Mouse (Mus musculus) liver, postnatal 0 days (tissue): ENCODE measurements at regions not wholly inside any gene's neighbourhood (a gene's known extent, or its start where the extent isn't known, plus 50 kb on each side); places are given as distances from the start of the nearest gene placed in this dataset.
A peak's percentile ranks its signal among the peaks of the same experiment; 100 is the strongest.

Experiments used
- ATAC-seq: fragments of 200-750 bp; cut with Nextera tagmentation; 2 replicates; pipeline ENCODE4 v1.8.0; 2017; ENCODE audit warnings: mild to moderate bottlenecking, moderate library complexity
- DNase-seq: peaks from one replicate; pipeline ENCODE4 v3.0.0-alpha.2; 2016
- H3K27ac ChIP-seq: fragments of 300-500 bp; sonication (generic); 2 replicates; pipeline ENCODE4 v1.5.1; 2014; ENCODE audit warnings: antibody characterized with exemption, moderate library complexity, mild to moderate bottlenecking, low read depth
- H3K27me3 ChIP-seq: fragments of 300-500 bp; sonication (generic); 2 replicates; pipeline ENCODE4 v1.6.1; 2014; ENCODE audit warnings: low read length, control low read depth, mixed read lengths; ENCODE audit not compliant: insufficient read depth
- H3K36me3 ChIP-seq: fragments of 300-500 bp; sonication (generic); replicated peaks from 2 replicates; pipeline ENCODE4 v1.6.1; 2014; ENCODE audit warnings: mild to moderate bottlenecking, control low read depth, low read length, moderate library complexity, mixed read lengths; ENCODE audit not compliant: insufficient read depth
- H3K4me1 ChIP-seq: fragments of 300-500 bp; sonication (generic); 2 replicates; pipeline ENCODE4 v1.6.1; 2014; ENCODE audit warnings: antibody characterized with exemption, mild to moderate bottlenecking, control low read depth; ENCODE audit not compliant: insufficient read depth
- H3K4me2 ChIP-seq: fragments of 300-500 bp; sonication (generic); 2 replicates; pipeline ENCODE4 v1.6.1; 2014; ENCODE audit warnings: low read depth, mild to moderate bottlenecking, low read length, moderate library complexity, mixed read lengths
- H3K4me3 ChIP-seq: fragments of 300-500 bp; sonication (generic); 2 replicates; pipeline ENCODE4 v1.5.1; 2014; ENCODE audit warnings: low read depth, low read length
- H3K9ac ChIP-seq: fragments of 300-500 bp; sonication (generic); replicated peaks from 2 replicates; pipeline ENCODE4 v1.6.1; 2014; ENCODE audit warnings: mild to moderate bottlenecking, moderate library complexity
- H3K9me3 ChIP-seq: fragments of 300-500 bp; sonication (generic); 2 replicates; pipeline ENCODE4 v1.6.1; 2016; ENCODE audit warnings: mild to moderate bottlenecking, control low read depth, low read length, mixed read lengths
- CTCF ChIP-seq: sonication (generic); IDR thresholded peaks from 2 replicates; pipeline ENCODE4 v1.5.1; 2016; ENCODE audit warnings: antibody characterized with exemption, low read depth
- EP300 ChIP-seq: IDR thresholded peaks from 2 replicates; pipeline ENCODE4 v1.6.1; 2016; ENCODE audit warnings: antibody characterized with exemption, low read depth, mild to moderate bottlenecking
- WGBS: fragments of 180-500 bp; shearing (Covaris S2); extraction: QIAGEN DNeasy Blood & Tissue Kit; methylation state at CpG from one replicate; pipeline ENCODE4 v1.1.7; 2014; ENCODE audit not compliant: insufficient replicate concordance; 5-methylcytosine and 5-hydroxymethylcytosine counted together

DNA sequence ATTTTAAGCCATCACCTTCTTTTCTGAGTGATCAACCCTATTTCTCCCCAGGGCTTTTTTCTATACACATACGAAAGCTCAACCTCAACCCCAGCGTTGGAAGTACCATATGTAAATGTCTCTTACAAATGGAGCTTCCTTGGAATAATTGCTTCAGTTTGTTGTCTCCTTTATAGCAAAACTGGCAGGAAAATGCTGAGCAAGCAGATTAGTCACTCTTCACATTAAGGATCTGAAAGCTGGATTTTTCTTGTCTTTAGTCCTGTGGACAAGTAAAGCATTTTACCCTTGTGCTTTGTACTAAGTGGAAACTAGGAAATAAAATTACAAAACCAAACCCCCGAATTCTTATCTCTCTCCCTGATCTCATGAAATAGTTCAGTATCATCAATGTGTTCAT is 145.8 kb downstream of the Etaa1 start:
- no peak overlapping the region for H3K9ac ChIP-seq

DNA sequence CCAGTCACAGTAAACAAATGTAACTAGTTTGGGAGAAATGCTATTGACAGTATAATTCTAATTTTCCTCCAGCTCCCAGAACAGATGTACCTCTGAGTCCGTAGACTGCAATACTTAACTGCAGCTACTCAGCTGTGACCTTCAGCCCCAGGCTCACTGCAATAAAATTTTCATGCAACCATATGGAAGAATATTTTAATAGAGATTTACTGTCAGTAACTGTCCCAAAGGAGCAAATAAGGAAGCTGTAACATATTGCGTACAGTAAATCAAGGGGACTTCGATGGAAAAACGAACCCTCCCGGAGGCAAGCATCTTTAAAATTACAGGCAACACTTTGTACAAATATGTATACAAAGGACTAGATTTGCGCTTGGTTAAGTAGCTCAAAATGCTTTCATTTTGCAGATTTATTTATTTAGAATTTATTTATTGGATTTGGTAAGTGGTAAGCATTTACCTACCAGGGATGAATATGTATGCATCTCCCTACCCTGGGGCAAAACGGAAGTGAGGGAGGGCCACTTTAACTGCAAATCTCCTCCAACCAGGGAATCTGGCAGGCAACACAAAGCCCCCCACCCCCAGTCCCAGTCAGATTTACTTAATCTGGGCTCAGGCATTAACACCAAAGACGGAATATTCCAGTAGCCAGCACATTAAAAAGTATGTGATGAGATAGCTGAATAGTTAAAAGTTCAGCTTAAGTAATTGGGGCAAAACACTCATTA is 141.7 kb downstream of the Etaa1 start:
- Histone ChIP-seq H3K4me2 (no peak overlapping the region), H3K36me3 (no peaks in the 10 kb centered on the region), H3K27me3 (no peaks in the 10 kb centered on the region), H3K4me3 (no peak overlapping the region), H3K27ac (no peak overlapping the region), H3K4me1 (no peaks in the 10 kb centered on the region), H3K9ac (no peak overlapping the region), H3K9me3 (no peaks in the 10 kb centered on the region)
- TF ChIP-seq CTCF, result no peak
- no peak for TF ChIP-seq EP300
- no peak for DNase-seq
- WGBS, result 74% methylated on average over 8 of the region's 8 CpGs
- ATAC-seq, result no peak

More for the DNA sequence above, 145.8 kb downstream of the Etaa1 start:
- H3K4me1 ChIP-seq, result no peaks in the 10 kb centered on the region
- 75% methylated on average over 3 of the region's 3 CpGs for WGBS
- no peaks in the 10 kb centered on the region for H3K9me3 ChIP-seq
- H3K27ac ChIP-seq, result no peak overlapping the region
- no peak overlapping the region for H3K4me2 ChIP-seq
- no peak for DNase-seq
- H3K27me3 ChIP-seq, result no peaks in the 10 kb centered on the region
- ATAC-seq, result no peak
- no peak overlapping the region for H3K4me3 ChIP-seq
- TF ChIP-seq CTCF (no peak), EP300 (no peak)
- H3K36me3 ChIP-seq, result no peaks in the 10 kb centered on the region

DNA sequence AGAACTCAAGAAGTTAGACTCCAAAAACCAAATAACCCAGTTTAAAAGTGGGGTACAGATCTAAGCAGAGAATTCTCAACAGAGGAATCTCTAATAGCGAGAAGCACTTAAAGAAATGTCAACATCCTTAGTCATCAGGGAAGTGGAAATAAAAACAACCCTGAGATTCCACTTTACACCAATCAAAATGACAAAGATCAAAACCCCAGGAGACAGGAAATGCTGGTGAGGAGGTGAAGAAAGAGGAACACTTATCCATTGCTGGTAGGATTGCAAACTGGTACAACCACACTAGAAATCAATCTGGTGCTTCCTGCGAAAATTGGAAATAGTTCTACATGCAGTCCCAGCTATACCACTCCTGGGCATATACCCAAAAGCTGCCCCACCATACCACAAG is 111.0 kb downstream of the Etaa1 start:
- DNase-seq (no peak), ATAC-seq (no peak)
- Histone ChIP-seq H3K9ac (no peak overlapping the region), H3K27ac (no peak overlapping the region), H3K4me1 (no peaks in the 10 kb centered on the region), H3K36me3 (no peaks in the 10 kb centered on the region), H3K9me3 (no peaks in the 10 kb centered on the region), H3K4me3 (no peak overlapping the region), H3K27me3 (no peaks in the 10 kb centered on the region), H3K4me2 (no peak overlapping the region)
- 46% methylated on average over 2 of the region's 2 CpGs for WGBS
- TF ChIP-seq CTCF (no peak), EP300 (no peak)

DNA sequence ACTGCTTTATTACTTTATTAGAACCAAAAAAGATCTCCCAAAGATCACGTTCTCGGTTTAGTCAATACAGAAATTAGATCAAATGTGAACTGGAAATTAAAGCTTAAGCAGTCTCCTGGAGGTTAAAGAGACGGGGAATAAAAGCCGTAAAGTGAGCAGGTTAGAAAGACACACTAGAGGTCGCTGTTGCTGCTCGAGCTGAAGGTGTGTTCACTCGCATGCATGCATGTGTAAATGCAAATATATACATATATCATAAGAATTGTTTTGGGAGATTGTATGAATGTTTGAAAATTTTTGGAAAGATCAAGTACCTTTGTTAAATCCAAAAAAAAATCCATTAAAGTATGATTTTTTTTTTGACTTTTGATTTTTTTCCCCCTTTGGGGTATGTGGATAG is 101.3 kb downstream of the Etaa1 start:
- DNase-seq (no peak), ATAC-seq (no peak)
- H3K27me3 ChIP-seq, result no peaks in the 10 kb centered on the region
- H3K4me2 ChIP-seq, result no peak overlapping the region
- WGBS, result 33% methylated on average over 7 of the region's 7 CpGs
- H3K27ac ChIP-seq, result no peak overlapping the region
- no peak overlapping the region for H3K4me3 ChIP-seq
- H3K9ac ChIP-seq, result no peak overlapping the region
- no peaks in the 10 kb centered on the region for H3K36me3 ChIP-seq
- peak; percentile 58 for TF ChIP-seq CTCF
- TF ChIP-seq EP300, result no peak
- no peaks in the 10 kb centered on the region for H3K9me3 ChIP-seq
- no peaks in the 10 kb centered on the region for H3K4me1 ChIP-seq

DNA sequence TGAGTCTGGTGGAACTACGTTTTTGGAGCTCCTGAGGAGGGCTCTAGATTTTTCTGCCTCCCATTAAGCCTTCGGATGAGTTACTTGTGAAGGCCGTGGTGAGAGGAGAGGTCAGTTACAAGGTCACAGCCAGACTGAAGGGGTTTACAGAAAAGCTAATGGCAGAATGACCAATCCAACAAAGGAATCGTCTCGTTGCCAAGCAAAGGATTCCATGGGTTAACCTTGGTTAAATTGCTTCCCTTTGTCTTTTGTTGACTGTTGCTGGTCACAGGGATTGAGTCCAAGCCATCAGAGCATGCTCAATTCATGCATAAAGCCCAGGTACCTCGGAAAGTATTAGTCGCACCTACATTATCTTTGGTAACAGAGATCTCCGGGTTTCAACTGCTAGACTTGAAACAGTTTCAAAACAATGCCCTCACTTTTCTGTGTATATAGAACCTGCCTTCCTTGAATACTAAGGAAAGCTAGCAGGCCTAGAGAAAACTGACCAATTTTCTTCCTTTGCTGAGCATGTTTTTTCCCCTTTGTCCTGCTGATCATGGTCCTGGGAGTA is 100.3 kb downstream of the Etaa1 start:
- Histone ChIP-seq H3K27me3 (no peaks in the 10 kb centered on the region), H3K4me2 (no peak overlapping the region), H3K9me3 (no peaks in the 10 kb centered on the region), H3K4me1 (no peaks in the 10 kb centered on the region), H3K9ac (no peak overlapping the region), H3K36me3 (no peaks in the 10 kb centered on the region), H3K27ac (no peak overlapping the region), H3K4me3 (no peak overlapping the region)
- 77% methylated on average over 8 of the region's 8 CpGs for WGBS
- DNase-seq, result no peak
- no peak for TF ChIP-seq CTCF
- TF ChIP-seq EP300, result no peak
- ATAC-seq, result no peak

DNA sequence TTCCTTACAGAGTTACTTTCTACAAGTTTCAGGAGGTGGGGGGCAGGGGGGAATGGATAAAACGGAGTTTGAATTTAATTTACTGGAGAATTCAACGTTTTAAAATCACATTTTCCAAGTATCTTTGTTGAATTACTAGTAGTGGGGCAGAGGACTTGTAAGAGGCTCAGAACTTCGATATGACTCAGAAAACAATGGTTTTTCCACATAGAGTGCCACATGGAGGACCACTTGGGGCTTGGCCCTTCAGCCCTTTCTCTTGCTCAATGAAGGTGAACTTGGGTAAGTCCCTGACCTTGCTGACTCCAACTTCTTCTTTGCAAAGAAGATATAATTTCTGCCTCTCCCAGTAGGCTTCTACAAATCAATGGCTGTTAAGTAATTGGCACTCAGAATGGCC is 99.8 kb downstream of the Etaa1 start:
- Histone ChIP-seq H3K36me3 (no peaks in the 10 kb centered on the region), H3K4me3 (no peak overlapping the region), H3K27ac (no peak overlapping the region), H3K4me2 (no peak overlapping the region), H3K9ac (no peak overlapping the region), H3K27me3 (no peaks in the 10 kb centered on the region), H3K4me1 (no peaks in the 10 kb centered on the region), H3K9me3 (no peaks in the 10 kb centered on the region)
- DNase-seq, result no peak
- TF ChIP-seq EP300 (no peak), CTCF (no peak)
- WGBS, result 48% methylated on average over 3 of the region's 3 CpGs
- ATAC-seq, result no peak
